Mouse (Mus musculus) T-cell, adult 2 months (primary cell): Measurements from ENCODE around the gene Mtss1l.

Experiments
- DNase-seq: peaks from one replicate; pipeline ENCODE4 v3.0.0; 2022; ENCODE audit warnings: low spot score

The Mtss1l gene

GRCm38 (mm10) chr8:110740629-110741175 lies 19.4 kb downstream of the Mtss1l start:
- DNase-seq: no peak

GRCm38 (mm10) chr8:110741816-110742451 lies 20.7 kb downstream of the Mtss1l start:
- no peak for DNase-seq

- DNase-seq: no peak
Measured at GRCm38 (mm10) chr8:110742452-110742818, 21.2 kb downstream of the Mtss1l start.

GRCm38 (mm10) chr8:110745162-110745561 lies 23.9 kb downstream of the Mtss1l start:
- DNase-seq: no peak

- no peak for DNase-seq
Measured at GRCm38 (mm10) chr8:110746661-110747060, 25.4 kb downstream of the Mtss1l start.

- DNase-seq: peak; percentile 31
Measured at GRCm38 (mm10) chr8:110749500-110750170, 28.4 kb downstream of the Mtss1l start.

- DNase-seq: no peak
Measured at GRCm38 (mm10) chr8:110750269-110750668, 29.0 kb downstream of the Mtss1l start.

GRCm38 (mm10) chr8:110751490-110751889 lies 30.2 kb downstream of the Mtss1l start:
- no peak for DNase-seq

GRCm38 (mm10) chr8:110754713-110755112 lies 33.4 kb downstream of the Mtss1l start:
- DNase-seq: no peak

- no peak for DNase-seq
Measured at GRCm38 (mm10) chr8:110755511-110756170, 34.4 kb downstream of the Mtss1l start.

- no peak for DNase-seq
Measured at GRCm38 (mm10) chr8:110756196-110756595, 34.9 kb downstream of the Mtss1l start.

- DNase-seq: no peak
Measured at GRCm38 (mm10) chr8:110760280-110760940, 39.1 kb downstream of the Mtss1l start.

GRCm38 (mm10) chr8:110761185-110761584 lies 39.9 kb downstream of the Mtss1l start:
- DNase-seq: no peak

- no peak for DNase-seq
Measured at GRCm38 (mm10) chr8:110761988-110762387, 40.7 kb downstream of the Mtss1l start.

GRCm38 (mm10) chr8:110764671-110765070 lies 43.4 kb downstream of the Mtss1l start:
- no peak for DNase-seq

GRCm38 (mm10) chr8:110767261-110767660 lies 46.0 kb downstream of the Mtss1l start:
- DNase-seq: no peak

GRCm38 (mm10) chr8:110772452-110772851 lies 51.2 kb downstream of the Mtss1l start:
- DNase-seq: no peak

- no peak for DNase-seq
Measured at GRCm38 (mm10) chr8:110774047-110774446, 52.8 kb downstream of the Mtss1l start.

- DNase-seq: no peak
Measured at GRCm38 (mm10) chr8:110774725-110775124, 53.4 kb downstream of the Mtss1l start.

GRCm38 (mm10) chr8:110775316-110775715 lies 54.0 kb downstream of the Mtss1l start:
- DNase-seq: no peak

- DNase-seq: no peak
Measured at GRCm38 (mm10) chr8:110775721-110776120, 54.4 kb downstream of the Mtss1l start.

GRCm38 (mm10) chr8:110776335-110776734 lies 55.1 kb downstream of the Mtss1l start:
- DNase-seq: no peak
